Mouse (Mus musculus) intestine, embryonic 16.5 days (tissue): ENCODE measurements around the gene Snx9. TPM values are rescaled to one million over a fixed set of nuclear protein-coding genes. Genes with fewer than 3 reads are reported as not detected.
A peak's percentile ranks its signal among the peaks of the same experiment; 100 is the strongest.

Experiments
- ATAC-seq: fragments of 200-750 bp; cut with Nextera tagmentation; 2 replicates; pipeline ENCODE4 v1.8.0; 2017; ENCODE audit warnings: moderate TSS enrichment, moderate library complexity
- H3K27ac ChIP-seq: fragments of 300-500 bp; sonication (generic); 2 replicates; pipeline ENCODE4 v1.5.1; 2014; ENCODE audit warnings: mild to moderate bottlenecking, low read length
- H3K27me3 ChIP-seq: fragments of 300-500 bp; sonication (generic); replicated peaks from 2 replicates; pipeline ENCODE4 v1.6.1; 2014; ENCODE audit warnings: low read length, control low read depth, mixed read lengths; ENCODE audit not compliant: control insufficient read depth, insufficient read depth
- H3K36me3 ChIP-seq: fragments of 300-500 bp; sonication (generic); 2 replicates; pipeline ENCODE4 v1.6.1; 2014; ENCODE audit warnings: low read length, control low read depth; ENCODE audit not compliant: control insufficient read depth, insufficient read depth
- H3K4me1 ChIP-seq: fragments of 300-500 bp; sonication (generic); 2 replicates; pipeline ENCODE4 v1.6.1; 2014; ENCODE audit warnings: low read length, control low read depth, mixed read lengths; ENCODE audit not compliant: control insufficient read depth, insufficient read depth
- H3K4me2 ChIP-seq: fragments of 300-500 bp; sonication (generic); 2 replicates; pipeline ENCODE4 v1.6.1; 2014; ENCODE audit warnings: low read depth, low read length, control low read depth
- H3K4me3 ChIP-seq: fragments of 300-500 bp; sonication (generic); 2 replicates; pipeline ENCODE4 v1.5.1; 2014; ENCODE audit warnings: mild to moderate bottlenecking, low read length
- H3K9ac ChIP-seq: fragments of 300-500 bp; sonication (generic); 2 replicates; pipeline ENCODE4 v1.6.1; 2014; ENCODE audit warnings: low read depth, low read length
- H3K9me3 ChIP-seq: fragments of 300-500 bp; sonication (generic); 2 replicates; pipeline ENCODE4 v1.6.1; 2016; ENCODE audit warnings: low read length, control low read depth; ENCODE audit not compliant: control insufficient read depth
- WGBS: fragments of 180-500 bp; shearing (Covaris S2); extraction: QIAGEN DNeasy Blood & Tissue Kit; methylation state at CpG from one replicate; pipeline ENCODE4 v1.1.7; 2014; 5-methylcytosine and 5-hydroxymethylcytosine counted together
- polyA plus RNA-seq: library from polyadenylated mRNA; unstranded; fragments of >200 nt; fragmentation: Nextera tagmentation; extraction: Ambion mirVana; gene quantifications from 2 replicates; pipeline ENCODE4 v1.2.1, GENCODE M21; 2015

Snx9 gene
- polyA plus RNA-seq, 1 experiment from 2014 or later, result 52.6 TPM

DNA sequence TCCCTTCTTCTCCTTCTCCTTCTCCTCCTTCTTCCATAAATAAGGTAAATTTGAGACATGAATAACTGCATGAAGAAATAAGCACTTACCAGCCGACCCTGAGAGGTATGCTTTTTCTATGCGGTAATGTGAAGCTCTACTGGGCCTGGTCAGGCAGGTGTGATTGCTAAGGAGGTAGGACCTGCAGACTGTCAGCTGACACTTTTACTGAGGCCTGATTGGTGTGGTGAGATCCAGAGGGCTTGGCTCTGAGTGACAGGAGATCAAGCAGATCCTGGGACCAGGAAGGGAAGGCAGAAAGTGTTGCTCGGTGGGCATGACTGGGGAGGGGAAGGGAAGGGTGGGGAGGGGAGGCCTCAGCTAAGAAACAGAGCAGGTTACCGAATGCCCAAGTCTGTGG is 54.9 kb downstream of the Snx9 start:
- Histone ChIP-seq H3K4me3 (peak overlapping the region; percentile 17; the same call in 1 of the 2 replicates), H3K27me3 (no peaks in the 10 kb centered on the region), H3K9ac (peak overlapping the region; percentile 31; the same call in 1 of the 2 replicates), H3K36me3 (peaks cover 9% of the 10 kb centered on the region), H3K27ac (peak overlapping the region; percentile 85), H3K4me1 (peaks cover 11% of the 10 kb centered on the region), H3K4me2 (peak overlapping the region; percentile 41; the same call in 1 of the 2 replicates), H3K9me3 (no peaks in the 10 kb centered on the region)
- peak; percentile 67 for ATAC-seq
- WGBS, result 37% methylated on average over 4 of the region's 4 CpGs

DNA sequence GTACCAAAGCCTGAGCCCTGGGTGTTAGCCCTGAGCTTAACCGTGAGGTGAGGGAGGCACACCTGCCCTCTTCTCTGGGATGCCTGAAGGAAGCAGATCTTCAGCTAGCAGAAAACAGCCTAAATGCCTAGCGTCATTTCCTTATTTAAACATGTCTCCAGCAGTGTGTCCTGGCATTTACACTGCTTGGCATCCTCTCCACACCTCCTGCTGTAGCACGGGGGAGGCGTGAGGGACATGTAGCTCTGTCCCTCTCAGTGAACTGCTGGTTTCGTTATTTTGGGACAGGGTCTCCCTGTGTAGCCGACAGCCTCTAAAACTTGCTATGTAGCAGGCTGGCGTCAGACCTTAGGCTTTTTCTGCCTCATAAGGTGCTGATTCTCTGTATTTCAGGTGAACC is 55.5 kb downstream of the Snx9 start:
- WGBS, result 78% methylated on average over 7 of the region's 7 CpGs
- peak overlapping the region; percentile 43 for H3K27ac ChIP-seq
- no peak overlapping the region for H3K4me3 ChIP-seq
- peaks cover 11% of the 10 kb centered on the region for H3K4me1 ChIP-seq
- no peak for ATAC-seq
- H3K9ac ChIP-seq, result peak overlapping the region; percentile 31; the same call in 1 of the 2 replicates
- no peaks in the 10 kb centered on the region for H3K9me3 ChIP-seq
- no peak overlapping the region for H3K4me2 ChIP-seq
- peaks cover 12% of the 10 kb centered on the region for H3K36me3 ChIP-seq
- H3K27me3 ChIP-seq, result no peaks in the 10 kb centered on the region

DNA sequence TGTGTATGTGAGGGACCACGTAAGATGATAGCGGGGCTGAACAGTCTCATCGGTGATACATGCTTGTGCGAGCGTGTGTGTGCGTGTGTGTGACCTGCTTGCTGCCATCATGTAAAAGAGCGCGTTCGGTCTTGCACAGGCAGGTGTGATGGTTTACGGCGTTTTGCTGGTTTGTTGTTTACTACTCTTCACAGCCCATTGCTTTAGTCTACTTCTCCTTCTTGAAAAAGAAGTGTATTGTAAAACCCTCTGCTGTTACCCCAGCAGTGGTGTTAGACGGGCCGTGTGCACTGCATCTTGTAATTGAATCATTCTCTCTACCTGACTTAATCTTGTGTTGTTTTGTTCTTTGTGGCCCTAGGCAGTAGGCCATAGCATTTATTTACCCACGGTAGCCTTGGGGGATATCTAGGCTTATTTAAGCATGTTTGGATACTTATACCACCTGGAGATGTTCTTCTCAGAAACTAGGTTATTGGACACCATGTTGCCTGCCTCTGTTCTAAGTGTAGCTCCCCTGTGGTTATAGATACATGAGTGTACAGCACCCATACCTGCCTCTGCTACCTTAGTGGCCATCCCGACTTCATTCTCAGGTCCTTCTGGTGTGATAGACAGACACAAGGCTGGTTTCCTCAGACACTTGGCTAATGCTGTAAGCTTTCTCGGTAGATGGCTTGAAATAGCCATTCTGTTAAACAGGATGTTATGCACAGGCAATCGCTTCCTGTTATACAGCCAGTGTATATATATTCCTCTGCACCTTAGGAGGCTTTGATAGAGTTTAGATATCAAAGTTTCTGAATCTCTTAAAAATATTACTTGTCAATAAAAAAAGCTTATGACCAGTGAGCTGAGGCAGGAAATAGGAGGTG is 56.4 kb downstream of the Snx9 start:
- Histone ChIP-seq H3K4me2 (no peak overlapping the region), H3K36me3 (peaks cover 16% of the 10 kb centered on the region), H3K4me1 (peaks cover 11% of the 10 kb centered on the region; the same call in 1 of the 2 replicates), H3K9ac (no peak overlapping the region), H3K4me3 (no peak overlapping the region), H3K27ac (no peak overlapping the region), H3K27me3 (no peaks in the 10 kb centered on the region), H3K9me3 (no peaks in the 10 kb centered on the region)
- WGBS, result 91% methylated on average over 17 of the region's 17 CpGs
- no peak for ATAC-seq

DNA sequence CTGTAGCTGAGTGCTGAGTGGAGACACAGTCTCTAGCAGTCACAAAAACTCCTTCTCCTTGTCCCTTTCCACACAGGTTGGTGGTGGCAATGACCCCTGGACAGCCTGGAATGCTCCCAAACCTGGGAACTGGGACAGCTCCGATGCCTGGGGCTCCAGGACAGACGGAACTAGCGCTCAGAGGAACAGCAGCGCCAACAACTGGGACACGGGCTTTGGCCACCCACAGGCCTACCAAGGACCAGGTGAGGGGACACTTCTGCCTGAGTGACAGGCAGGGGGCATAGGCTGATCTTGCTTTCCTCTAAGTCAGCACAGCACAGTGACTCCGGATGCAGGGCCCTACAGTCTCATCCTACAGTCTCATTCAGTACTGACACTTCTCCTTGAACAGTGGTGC is 58.1 kb downstream of the Snx9 start:
- Histone ChIP-seq H3K9me3 (no peaks in the 10 kb centered on the region), H3K4me1 (peaks cover 11% of the 10 kb centered on the region), H3K4me3 (no peak overlapping the region), H3K27ac (no peak overlapping the region), H3K9ac (no peak overlapping the region), H3K36me3 (peaks cover 21% of the 10 kb centered on the region), H3K4me2 (no peak overlapping the region), H3K27me3 (no peaks in the 10 kb centered on the region)
- 90% methylated on average over 6 of the region's 6 CpGs for WGBS
- ATAC-seq, result no peak

DNA sequence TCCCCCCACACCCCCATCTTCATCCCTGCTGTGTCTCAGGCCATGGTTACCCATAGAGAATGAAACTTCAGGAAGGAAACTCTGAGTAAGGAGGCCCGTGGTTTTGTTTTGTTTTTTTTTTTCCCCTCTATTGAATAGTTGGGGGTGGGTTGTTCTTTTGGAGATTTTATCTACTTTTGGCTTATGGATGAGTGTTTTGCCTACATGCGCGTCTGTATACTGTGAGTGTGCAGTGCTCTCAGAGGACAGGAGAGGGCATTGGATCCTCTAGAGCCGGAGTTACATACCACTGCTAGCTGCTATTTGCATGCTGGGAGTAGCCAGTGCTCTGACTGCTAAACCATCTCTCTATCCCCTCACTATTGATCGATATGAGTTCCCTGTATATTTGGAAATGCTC is 60.3 kb downstream of the Snx9 start:
- no peak overlapping the region for H3K9ac ChIP-seq
- H3K27me3 ChIP-seq, result no peaks in the 10 kb centered on the region
- no peaks in the 10 kb centered on the region for H3K9me3 ChIP-seq
- no peak overlapping the region for H3K4me2 ChIP-seq
- no peak overlapping the region for H3K4me3 ChIP-seq
- no peak for ATAC-seq
- 81% methylated on average over 5 of the region's 5 CpGs for WGBS
- no peak overlapping the region for H3K27ac ChIP-seq
- H3K36me3 ChIP-seq, result peaks cover 27% of the 10 kb centered on the region
- peaks cover 3% of the 10 kb centered on the region; the same call in 1 of the 2 replicates for H3K4me1 ChIP-seq

DNA sequence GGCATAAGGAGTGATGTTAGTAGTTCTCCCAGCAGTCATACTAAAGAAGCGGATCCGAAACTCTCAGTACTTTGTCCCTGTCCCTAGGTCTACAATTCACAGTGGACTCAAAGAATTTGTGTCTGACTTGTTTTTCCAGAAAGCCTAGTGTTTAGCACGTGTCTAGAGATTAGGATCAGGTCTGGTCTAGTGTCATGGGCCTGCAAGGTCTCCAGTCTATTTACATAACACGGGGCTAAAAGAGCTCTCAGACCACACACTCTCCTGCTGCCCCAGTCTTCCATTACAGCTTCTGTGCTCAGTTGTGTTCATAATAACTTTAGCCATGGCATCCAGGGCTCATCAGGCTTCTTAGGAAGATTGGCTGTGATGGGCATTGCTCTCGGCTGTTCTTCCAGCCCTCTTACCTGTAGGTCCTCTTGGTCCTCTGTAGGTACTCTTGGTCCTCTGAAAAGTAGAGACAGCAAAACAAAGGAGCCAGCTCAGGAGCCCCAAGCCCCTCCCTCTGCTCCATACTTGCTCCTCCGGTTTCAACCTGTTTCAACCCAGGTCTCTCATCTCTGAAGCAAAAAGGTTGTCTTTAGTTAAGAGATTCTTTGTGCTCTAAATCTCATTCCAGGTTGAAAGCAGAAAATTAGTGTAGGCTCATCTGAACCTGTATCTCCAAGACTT is 62.6 kb downstream of the Snx9 start:
- Histone ChIP-seq H3K36me3 (peaks cover 27% of the 10 kb centered on the region), H3K4me3 (no peak overlapping the region), H3K9ac (no peak overlapping the region), H3K4me1 (peaks cover 3% of the 10 kb centered on the region; the same call in 1 of the 2 replicates), H3K9me3 (no peaks in the 10 kb centered on the region), H3K27ac (no peak overlapping the region), H3K27me3 (no peaks in the 10 kb centered on the region), H3K4me2 (no peak overlapping the region)
- WGBS, result 43% methylated on average over 6 of the region's 6 CpGs
- peak; percentile 61 for ATAC-seq

DNA sequence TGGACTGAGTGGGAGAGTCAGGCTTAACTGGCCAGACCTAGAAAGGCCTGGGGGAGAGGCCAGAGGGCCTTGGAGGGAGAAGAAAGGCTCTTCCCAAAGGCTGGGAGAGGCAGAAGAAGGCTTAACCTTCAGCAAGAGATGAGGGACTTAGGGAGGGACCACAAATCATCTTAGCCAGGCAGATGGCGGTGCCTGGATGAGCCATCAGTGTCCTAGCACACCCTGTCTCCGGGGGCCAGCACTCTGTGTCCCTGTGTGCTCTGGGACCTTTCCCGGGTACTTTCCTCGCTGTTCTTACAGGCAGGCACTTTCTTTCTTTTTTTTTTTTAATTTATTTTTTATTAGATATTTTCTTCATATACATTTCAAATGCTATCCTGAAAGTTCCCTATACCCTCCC is 68.6 kb downstream of the Snx9 start:
- 94% methylated on average over 4 of the region's 4 CpGs for WGBS
- Histone ChIP-seq H3K4me2 (no peak overlapping the region), H3K9me3 (no peaks in the 10 kb centered on the region), H3K4me3 (no peak overlapping the region), H3K27ac (no peak overlapping the region), H3K27me3 (no peaks in the 10 kb centered on the region), H3K4me1 (no peaks in the 10 kb centered on the region), H3K9ac (no peak overlapping the region), H3K36me3 (peaks cover 4% of the 10 kb centered on the region; the same call in 1 of the 2 replicates)
- ATAC-seq, result no peak

DNA sequence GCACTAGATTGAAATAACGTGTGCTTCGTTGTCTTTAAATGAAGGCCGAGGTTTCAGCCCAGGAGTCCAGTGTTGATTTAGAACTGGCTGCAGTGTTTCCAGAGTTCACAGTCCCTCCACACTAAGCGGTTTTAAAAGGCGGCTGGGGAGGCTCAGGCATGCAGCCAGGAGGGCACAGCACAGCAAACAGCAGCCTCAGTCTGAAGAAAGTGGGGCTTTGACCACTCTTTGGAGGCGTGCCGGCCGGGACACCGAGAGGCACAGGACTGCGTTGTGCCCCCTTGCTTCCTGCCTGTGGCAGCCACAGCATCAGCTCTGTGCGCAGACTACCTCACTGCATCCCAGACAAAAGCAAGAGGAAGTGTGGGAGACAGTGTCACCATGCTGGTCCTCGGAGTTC is 70.5 kb downstream of the Snx9 start:
- no peak overlapping the region for H3K9ac ChIP-seq
- H3K27me3 ChIP-seq, result no peaks in the 10 kb centered on the region
- no peak overlapping the region for H3K4me3 ChIP-seq
- ATAC-seq, result no peak
- WGBS, result 75% methylated on average over 12 of the region's 12 CpGs
- no peak overlapping the region for H3K4me2 ChIP-seq
- H3K27ac ChIP-seq, result no peak overlapping the region
- no peaks in the 10 kb centered on the region for H3K9me3 ChIP-seq
- no peaks in the 10 kb centered on the region for H3K4me1 ChIP-seq
- peaks cover 4% of the 10 kb centered on the region; the same call in 1 of the 2 replicates for H3K36me3 ChIP-seq

DNA sequence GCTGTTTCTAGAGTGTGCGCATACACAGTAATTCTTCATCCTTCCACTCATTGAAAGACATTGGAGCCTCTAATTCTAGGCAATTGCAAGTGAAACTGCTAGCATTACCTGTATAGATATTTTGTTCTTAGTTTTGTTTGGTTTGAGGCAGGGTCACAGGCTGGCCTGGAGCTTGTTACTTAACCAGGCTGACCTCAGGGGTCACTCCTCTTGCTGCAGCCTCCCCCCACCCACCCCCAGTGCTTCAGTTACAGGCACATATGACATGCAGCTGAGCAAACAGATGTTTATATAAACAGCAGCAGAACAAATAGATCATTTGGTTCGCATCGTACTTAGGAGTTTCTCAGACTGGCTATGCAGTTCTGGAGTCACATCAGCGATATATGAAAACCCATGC is 71.7 kb downstream of the Snx9 start:
- H3K27me3 ChIP-seq, result no peaks in the 10 kb centered on the region
- H3K4me3 ChIP-seq, result no peak overlapping the region
- H3K36me3 ChIP-seq, result peaks cover 4% of the 10 kb centered on the region; the same call in 1 of the 2 replicates
- H3K27ac ChIP-seq, result no peak overlapping the region
- H3K4me1 ChIP-seq, result no peaks in the 10 kb centered on the region
- WGBS, result 60% methylated on average over 4 of the region's 4 CpGs
- no peaks in the 10 kb centered on the region for H3K9me3 ChIP-seq
- no peak for ATAC-seq
- no peak overlapping the region for H3K4me2 ChIP-seq
- no peak overlapping the region for H3K9ac ChIP-seq
